Mouse (Mus musculus) adrenal gland, postnatal 4 days (tissue): Measurements from ENCODE around the gene Card6. TPM values are rescaled to one million over a fixed set of nuclear protein-coding genes. Genes with fewer than 3 reads are reported as not detected.
A peak's percentile ranks its signal among the peaks of the same experiment; 100 is the strongest.
"Not testable (repeated sequence)": the region's sequence is repeated elsewhere in the genome, so short reads cannot be mapped to it uniquely, and the experiment has no call there.

Source experiments
- DNase-seq, 2 experiments: peaks; one replicate each; pipeline ENCODE4 v3.0.0; 2021 to 2022; ENCODE audit warnings: low spot score in 2 of 2, mixed read lengths in 2 of 2
- total RNA-seq, 2 experiments: library from RNA; stranded (reverse); gene quantifications; 2 replicates each; pipeline ENCODE4 v1.2.3; 2021

The Card6 gene
- total RNA-seq, 2 experiments from 2014 or later = 6.6 to 8.6 TPM

DNA sequence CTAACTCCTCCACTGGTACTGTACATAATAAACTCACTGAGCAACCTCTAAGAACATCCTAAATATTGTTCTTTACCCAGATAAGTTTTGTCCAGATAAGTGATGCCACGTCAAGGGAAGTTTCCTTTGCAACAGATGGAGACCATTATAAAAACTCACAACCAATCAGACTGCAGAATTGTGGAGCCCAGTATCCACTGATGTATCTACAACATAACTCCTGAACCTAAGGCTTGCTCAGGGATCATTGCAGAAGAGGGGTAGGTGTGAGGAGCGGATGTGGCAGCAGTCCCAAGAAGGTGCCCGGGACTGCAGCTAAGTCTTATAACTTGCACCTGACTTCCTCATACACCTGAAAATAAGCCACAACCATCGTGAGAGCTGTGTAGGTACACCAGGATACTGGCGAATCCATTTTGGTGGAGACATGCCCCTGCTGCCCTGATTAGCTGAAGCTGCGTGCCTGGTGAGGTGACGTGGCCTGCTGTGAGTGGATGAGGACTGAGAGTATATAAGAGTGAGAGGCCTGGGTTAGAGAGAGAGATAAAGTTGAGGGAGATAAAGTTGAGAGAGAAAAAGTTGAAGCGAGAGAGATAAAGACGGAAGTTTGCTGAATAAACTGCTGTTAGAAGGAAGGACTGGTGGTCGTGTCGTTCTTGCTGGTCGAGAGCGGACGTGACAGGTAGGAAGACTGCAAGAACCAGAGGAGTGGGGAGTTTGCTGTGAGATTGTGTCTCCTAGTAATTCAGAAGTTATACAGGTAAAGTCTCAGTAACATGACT, 22.7 kb upstream of the Card6 start:
- not testable (repeated sequence) for DNase-seq

DNA sequence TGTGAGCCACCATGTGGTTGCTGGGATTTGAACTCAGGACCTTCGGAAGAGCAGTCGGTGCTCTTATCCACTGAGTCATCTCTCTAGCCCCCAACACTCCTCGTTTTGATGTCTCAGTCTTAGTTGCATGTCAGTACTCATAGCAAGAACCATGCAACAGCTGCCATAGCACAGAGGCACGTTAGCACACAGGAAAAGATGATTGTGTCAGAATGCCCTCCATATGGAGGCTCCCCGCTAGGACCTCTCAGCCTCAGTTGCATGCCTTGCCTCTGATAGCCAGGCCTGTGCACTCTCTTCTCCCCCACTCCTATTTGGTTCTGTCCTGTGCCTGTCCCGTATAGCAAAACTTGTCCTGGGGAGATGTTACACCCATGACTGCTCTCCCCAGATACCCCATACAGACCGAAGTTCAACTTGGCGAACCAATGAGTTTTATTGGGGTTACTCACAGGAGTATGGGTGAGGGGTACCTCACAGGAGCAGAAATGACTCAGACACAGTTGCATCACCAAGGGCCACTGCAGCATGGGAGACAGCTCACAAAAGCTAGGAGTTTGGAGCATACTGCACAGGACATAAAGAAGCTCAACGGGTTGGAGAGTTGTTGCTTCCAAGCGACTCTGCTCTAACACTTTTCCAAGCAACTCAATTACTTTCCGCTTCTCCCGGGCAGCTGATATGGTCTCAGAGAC, 20.9 kb upstream of the Card6 start:
- no peak for DNase-seq

DNA sequence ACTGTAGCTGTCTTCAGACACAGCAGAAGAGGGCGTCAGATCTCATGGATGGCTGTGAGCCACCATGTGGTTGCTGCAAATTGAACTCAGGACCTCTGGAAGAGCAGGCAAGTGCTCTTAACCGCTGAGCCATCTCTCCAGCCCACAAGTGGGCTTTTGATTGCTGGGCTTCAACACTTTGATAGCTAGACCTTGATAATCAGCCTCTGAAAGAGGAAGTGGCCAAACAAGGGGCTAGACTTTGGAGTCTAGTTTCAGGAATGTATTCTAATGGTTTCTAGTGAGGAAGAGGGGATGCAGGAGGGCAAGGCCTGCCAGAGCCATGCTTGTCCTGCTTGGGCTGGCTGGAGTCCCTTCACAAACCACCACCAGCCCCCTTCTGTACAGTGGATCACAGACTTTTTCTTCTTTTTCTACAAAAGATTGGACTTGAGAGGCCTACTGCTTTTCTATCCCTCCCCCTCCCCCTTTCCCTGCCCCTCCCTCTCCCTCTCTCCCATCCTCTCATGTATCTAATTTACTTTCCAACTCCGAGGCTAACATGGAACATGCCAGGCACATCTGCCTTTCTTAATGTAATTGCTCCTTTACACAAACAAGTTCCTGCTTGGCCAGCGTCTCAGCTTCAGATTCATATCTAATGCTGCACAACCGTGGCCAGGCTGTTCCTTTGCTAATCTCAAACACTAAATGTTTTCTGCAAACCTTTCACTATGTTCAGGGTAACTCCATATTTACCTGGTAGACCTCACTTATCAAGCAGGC, 20.0 kb upstream of the Card6 start:
- DNase-seq = no peak

DNA sequence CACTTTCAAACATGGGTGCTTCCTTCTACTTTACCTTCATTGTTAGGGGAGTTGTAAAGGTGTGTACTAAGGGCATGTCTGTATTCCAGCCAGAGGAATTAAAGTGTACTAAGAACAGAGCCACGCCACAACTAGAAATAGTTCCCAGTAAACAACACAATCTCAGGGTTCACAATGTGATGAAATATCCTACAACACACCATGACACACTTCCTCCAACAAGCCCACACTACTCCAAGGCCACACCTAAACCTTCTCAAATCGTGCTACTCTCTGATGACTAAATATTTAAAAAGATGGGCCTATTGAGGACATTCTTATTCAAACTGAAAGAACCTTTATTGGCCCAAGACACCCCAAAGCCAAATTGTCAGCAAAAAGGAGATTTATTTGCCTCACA, 19.1 kb upstream of the Card6 start:
- DNase-seq = no peak

DNA sequence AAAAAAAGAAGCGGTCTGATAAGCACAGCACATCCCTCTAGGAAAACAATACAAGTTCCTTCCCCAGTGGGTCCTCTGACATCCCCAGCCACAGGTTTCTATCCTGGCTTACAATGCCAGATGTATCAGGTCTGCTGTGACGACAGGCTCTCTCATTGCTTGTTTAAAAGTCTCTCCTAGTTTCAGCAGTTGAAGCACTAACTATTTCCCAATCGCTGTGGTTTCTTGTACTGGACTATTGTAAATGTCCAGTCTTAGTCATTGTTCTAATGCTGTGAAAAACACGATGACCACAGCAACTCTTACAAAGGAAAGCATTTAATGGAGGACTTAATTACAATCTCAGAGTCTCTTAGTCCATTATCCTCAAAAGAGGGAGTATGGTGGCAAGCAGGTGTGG, 18.1 kb upstream of the Card6 start:
- no peak for DNase-seq

DNA sequence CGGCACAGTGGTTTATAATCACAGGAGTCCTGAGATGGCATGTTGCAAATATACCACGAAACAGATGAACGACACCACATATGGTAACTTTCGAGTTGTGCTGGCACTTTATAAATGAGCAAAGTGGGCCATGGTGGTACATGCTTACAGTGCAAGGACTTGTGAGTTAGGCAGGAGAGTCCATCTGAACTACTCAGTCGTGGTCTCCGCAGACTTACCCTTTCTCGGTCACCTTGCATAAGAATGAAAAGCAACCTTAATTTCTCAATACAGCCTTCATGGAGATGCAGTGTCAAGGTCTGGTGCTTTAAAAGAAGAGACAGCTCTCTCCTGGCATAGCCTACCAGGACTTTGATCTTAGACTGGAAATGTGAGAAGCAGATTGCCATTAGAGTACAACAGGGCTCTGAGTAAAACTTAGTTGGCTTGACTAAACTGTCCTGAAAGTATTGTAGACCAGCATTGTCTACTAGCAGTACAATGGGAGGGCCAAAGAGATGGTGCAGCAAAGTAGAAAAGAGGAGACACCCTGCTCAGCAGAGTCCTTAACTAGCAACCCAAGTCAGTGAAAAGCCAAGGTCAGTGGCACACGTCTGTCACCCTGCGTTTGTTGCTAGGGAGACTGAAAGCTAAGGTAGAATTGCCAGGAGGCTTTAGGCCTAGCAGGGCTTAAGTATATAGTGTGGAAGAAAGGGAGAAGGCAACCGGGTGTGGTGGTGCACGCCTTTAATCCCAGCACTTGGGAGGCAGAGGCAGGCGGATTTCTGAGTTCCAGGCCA, 13.4 kb upstream of the Card6 start:
- no peak for DNase-seq

DNA sequence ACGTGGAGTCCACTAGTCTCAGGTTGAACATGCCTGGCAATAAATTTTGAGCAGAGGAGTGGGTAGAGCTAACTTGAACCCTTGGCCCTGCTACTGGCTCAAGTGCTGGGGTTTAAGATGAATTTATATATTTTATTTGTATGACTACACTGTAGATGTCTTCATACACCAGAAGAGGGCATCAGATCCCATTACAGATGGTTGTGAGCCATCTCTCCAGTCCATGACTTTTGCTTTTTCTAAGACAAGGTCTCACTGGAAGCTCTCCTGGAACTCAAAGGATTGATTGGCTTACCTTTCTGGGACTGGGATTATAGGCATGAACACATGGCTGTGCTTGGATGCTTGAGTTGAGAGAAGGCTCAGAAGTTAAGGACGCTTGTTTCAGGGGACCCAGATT, 11.4 kb upstream of the Card6 start:
- no peak for DNase-seq

DNA sequence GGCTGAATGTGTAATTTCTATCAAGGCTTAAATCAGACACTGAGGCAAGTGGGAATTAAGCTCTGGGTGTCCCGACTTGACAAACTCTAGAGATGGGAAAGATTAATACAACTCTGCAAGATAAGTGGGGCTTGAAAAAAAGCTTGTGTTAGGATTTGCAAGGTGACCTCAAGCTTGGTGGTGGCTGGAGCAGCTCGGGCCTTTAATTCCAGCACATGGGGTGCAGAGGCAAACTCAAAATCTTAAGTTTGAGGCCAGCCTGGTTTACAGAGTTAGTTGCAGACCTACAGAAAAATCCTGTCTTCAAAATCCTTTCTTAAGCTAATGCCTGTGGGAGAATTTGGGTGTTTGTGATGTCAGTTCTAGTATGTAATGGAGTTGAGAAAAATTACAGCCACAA, 10.9 kb upstream of the Card6 start:
- no peak for DNase-seq

DNA sequence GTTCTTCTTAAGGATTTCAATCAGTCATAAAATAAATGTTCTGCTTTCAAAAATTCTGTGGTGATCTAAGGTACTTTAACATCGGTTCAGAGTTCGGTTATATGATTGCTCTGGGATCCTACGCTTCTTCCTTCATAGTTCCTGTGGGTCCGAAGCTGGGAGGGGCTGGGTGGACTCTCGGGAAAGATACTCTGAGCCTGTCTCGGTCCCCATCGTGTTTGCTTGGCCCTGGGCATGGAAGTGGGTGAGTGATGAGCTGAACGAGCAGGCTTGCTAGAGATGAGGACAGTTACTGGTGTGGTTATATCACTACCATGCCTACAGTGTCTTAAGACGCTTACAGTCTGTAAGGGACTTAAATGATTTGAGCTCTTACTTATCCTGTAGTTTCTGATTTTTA, 10.3 kb upstream of the Card6 start:
- no peak for DNase-seq

DNA sequence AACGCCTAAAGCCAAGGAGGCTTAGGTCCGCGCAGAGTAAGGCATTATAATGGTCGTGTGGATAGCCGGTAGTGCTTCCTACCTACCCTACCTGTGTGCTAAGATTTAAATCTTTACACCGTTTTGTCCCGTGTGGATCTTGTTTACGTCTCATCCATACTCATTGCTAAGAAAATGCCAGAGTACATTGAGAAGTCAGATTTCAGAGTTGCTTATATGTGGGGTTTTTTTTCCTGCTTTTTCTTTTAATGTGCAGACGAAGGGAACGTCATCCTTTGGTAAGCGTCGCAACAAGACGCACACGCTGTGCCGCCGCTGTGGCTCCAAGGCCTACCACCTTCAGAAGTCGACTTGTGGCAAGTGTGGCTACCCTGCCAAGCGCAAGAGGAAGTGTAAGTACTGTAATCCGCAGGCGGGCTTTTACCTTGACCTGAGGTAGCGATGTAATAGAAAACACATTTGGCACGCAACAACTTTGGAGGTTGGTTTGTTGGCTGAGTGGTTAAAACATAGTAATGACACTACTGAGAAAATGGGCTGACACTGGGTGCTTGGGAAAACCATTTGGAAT, 8.8 kb upstream of the Card6 start:
- DNase-seq = no peak

DNA sequence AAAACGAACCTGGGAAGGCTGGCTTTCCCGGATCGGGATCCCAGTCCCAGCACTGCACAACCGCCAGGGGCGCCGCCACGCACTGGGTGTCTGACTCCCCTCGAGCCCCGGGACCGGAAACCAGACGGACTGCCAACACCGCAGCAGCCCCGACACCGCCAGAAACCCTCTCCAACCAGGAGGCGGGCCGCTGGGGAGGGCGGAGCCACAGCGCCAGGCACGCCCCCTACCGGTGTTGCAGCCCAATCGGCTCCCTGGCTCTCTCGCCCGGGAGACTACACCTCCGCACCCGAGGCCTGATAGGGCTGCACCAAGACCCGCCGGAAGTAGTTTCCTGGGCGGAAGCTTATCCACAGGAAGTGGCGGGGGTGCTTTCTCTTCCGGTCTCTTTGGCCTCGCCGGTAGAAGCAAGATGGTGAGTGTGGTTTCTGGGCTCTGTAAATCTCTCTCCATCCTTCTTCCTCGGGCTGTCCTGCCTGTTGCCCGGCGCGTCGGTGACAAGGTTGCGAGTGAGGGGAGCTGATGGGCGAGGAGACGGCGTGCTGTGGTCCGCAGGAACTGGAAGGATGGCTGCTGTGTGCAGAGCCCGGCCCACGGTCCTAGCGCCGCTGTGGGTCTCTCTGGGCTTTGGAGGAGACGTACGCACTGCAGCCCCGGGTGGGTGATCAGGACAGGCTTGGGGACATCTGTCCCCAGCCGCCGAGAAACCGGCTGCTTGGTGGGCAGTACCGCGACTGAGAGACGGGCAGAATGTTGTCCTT, 8.1 kb upstream of the Card6 start, which contains the start of gene Rpl37:
TSS of gene Rpl37 (plus strand) at position 376 of the 761 bp plus-strand sequence.
- DNase-seq = peak; percentile 98 to 99

DNA sequence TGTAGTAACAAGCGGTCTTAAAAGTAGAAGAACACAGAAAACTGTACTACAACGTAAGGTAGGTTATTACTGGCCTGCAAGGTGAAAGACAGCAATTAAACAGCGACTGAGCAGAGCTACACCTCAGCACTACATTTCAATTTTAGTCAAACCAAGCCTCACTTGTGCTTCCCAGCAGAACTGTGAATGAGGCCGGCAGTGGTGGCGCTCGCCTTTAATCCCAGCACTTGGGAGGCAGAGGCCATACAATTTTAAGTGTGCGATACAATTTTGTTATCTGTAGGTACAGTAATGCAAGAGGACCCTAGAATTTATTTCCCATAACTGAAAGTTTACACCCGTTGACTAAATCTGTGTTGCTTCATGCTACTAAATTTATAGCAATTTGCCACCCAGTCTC, 6.8 kb upstream of the Card6 start:
- DNase-seq = no peak

DNA sequence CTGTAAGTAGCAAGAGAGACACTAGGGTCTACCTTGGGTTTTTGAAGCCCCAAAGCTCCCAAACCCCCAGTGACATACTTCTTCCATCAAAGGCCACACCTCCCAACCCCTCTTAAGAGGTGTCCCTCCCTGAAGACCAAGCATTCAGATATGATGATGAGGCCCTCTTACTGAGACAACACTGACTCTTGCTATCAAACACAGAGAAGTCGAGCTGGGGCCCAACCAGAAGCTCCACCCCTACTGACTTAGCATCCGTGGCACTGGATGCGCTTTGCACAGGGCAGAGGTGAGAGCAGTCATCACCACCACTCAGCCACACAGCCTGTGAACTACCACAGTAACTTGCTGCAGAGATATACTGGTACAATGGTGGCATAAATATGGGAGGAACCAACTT, 4.3 kb upstream of the Card6 start:
- DNase-seq = no peak

DNA sequence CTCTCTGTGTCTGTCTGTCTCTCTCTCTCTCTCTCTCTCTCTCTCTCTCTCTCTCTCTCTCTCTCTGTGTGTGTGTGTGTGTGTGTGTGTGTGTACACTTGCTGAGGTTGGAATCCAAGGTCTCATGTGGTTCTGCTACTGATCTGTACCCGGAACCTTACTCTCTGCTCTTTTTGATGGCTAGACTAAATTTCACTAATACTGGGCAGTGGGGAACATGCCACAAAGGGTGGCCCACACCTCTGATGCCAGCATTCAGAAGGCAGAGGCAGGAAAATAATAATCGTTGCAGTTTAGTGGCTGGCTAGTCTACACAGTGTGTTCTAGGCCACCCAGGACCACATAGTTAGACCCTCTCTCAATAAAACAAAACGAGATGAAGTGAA, 309 bp upstream of the Card6 start:
- DNase-seq = no peak

DNA sequence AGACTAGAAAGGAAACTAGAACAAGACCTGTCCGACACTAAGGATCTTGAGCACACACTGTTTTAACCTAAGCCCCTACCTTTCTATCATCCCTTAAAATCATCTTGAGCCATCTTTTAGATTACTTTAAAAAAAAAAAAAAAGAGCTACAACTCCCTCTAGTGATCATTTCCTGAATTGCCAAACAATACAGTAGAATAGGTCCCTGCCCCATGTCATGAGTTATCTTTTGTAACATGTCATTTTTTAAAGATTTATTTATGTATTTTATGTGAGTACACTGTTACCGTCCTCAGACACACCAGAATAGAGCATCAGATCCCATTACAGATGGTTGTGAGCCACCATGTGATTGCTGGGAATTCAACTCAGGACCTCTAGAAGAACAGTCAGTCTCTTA, 2.0 kb downstream of the Card6 start:
- DNase-seq = no peak

DNA sequence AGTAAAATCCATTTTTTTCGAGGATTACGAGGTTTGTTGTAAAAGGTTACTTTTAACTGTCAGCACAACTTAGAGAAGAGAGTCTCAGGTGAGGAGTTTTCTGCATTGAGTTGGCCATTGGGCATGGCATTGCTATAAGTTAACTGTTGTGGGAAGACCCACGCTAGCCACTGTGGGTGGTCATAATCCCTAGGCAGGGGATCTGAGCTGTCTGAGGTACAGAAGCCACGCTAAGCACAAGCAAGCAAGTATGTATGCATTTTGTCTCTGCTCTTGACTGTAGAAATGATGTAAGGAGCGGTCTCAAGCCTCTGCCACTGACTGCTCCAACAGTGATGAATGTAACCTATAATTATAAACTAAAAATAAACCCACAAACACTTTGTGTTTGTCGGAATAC, 2.4 kb downstream of the Card6 start:
- no peak for DNase-seq

DNA sequence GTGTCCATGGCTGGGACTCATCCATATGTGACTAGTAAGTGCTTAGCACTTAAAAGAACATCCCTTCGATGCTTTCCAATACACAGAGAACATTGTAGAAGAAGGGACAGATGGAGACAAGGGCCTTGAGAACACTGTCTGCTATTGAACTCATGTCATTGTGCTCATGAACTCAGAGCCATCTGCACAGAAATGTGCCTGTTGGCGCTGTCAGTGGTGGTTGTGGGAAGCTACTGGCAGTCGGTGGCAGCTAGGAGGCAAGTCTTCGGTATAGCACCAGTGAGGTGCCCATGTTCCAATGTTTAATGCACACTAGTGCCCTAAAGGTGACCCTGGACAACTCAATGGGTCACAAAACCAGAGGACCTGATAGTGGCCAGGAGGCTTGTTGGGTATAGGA, 6.0 kb downstream of the Card6 start:
- DNase-seq = no peak

DNA sequence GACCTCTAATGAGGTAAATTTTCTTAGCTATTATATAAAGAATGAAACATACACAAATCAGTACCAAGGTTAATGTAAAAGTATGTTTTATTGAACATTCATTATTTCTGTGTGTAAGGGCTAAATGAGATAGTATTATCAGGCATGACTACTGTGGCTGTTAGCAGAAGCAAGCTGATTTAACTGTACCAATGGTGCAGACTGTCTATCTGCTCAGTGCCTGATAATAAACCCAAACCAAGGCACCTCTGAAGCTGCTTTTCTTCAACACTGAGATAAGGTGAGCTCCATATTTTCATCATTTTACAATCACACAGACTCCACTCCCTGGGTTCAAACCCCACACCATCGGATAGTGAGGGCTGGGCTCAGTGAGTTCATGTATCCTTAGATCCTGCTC, 11.0 kb downstream of the Card6 start:
- no peak for DNase-seq

DNA sequence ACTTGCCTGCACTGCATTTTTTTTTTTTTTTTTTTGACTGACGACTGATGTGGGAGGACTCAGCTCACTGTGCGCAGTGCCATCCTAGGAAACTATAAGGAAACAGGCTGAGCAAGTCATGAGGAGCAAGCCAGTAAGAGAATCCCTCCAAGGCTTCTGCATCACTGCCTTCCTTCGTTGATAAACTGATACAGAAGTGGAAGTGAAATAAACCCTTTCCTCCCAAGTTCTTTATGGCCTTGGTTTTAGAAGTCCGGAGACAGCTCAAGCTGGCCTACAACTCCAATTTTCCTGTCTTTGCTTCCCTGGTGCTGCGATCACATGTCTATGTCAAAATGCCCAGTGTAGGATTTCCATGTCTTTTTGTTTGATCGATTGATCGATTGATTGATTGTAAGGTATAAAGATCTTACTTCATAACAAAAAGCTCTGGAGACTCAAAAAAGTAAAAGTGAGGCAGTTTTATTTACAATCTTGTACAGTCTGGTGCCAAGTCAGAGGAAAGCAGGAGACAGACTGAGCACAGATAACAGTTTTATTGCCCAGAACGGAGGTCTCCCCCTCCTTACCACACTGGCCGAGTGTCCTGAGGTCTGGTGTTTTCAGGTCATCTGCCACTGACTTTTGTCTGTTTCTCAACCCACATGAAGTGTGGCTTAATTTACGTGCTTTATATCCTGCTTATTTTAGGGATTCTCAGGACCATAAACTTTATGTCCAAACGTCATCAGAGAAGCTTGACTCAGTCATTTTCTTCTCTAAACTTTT, 12.6 kb downstream of the Card6 start:
- DNase-seq = no peak

DNA sequence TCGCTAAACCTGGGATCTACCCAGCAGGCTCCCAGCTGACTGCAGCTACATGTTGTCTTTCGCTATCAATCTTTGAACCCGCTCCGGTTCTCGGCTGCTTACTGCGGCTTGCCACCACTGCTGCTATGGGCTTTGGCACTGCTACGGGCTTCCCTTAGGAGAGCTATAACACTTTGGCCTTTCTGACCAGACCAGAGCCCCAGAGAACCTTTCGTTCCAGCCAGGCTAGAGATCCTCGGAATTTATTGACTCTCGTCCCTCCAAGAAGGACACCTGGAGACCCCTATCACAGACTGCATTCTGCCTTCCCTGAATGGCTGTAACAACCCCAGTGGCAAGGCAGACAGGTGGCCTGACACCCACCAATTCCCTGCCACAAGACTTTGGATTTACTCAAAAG, 18.2 kb downstream of the Card6 start:
- DNase-seq = no peak
